Mouse (Mus musculus): ENCODE measurements around the gene Def8. TPM values are rescaled to one million over a fixed set of nuclear protein-coding genes. Genes with fewer than 3 reads are reported as not detected.

Gene Def8
- polyA plus RNA-seq, 1 experiment from 2014 or later = 20.6 TPM

GRCm38 (mm10) chr8:123441788-123442187 lies 18.5 kb downstream of the Def8 start:
- no peaks in the 10 kb centered on the region for H3K4me1 ChIP-seq (replicated peaks; ENCODE audit: control insufficient read depth, insufficient read depth)
- H3K27ac ChIP-seq (replicated peaks) = no peak overlapping the region
- no peaks in the 10 kb centered on the region for H3K9me3 ChIP-seq (ENCODE audit: control insufficient read depth, low read length)
- H3K4me2 ChIP-seq (replicated peaks; ENCODE audit: low read depth) = no peak overlapping the region
- H3K9ac ChIP-seq (ENCODE audit: low read length) = no peak overlapping the region
- H3K36me3 ChIP-seq (ENCODE audit: control insufficient read depth, insufficient read depth, low read length) = no peaks in the 10 kb centered on the region
- WGBS = 82% methylated on average over 2 of the region's 2 CpGs
- H3K4me3 ChIP-seq (ENCODE audit: low read depth, low read length) = no peak overlapping the region
- DNase-seq (ENCODE audit: low spot score) (no peak), ATAC-seq (ENCODE audit: low FRiP score, low TSS enrichment) (no peak)
- H3K27me3 ChIP-seq (ENCODE audit: control insufficient read depth, insufficient read depth, low read length) = no peaks in the 10 kb centered on the region
- TF ChIP-seq CTCF (IDR thresholded peaks at IDR 0.05; ENCODE audit: low read depth) (no peak), EP300 (optimal IDR thresholded peaks at IDR 0.05) (no peak)

- WGBS = 86% methylated on average over 5 of the region's 5 CpGs
- ATAC-seq (ENCODE audit: low FRiP score, low TSS enrichment) = no peak
- Histone ChIP-seq H3K4me1 (replicated peaks; ENCODE audit: control insufficient read depth, insufficient read depth) (no peaks in the 10 kb centered on the region), H3K36me3 (ENCODE audit: control insufficient read depth, insufficient read depth, low read length) (no peaks in the 10 kb centered on the region), H3K27me3 (ENCODE audit: control insufficient read depth, insufficient read depth, low read length) (no peaks in the 10 kb centered on the region), H3K27ac (replicated peaks) (peak overlapping the region; percentile 69; the same call in 1 of the 2 replicates), H3K9ac (ENCODE audit: low read length) (no peak overlapping the region), H3K9me3 (ENCODE audit: control insufficient read depth, low read length) (no peaks in the 10 kb centered on the region), H3K4me2 (replicated peaks; ENCODE audit: low read depth) (0 out of 2 replicates have a peak overlapping the region, but pooled peaks have one; percentile 77), H3K4me3 (ENCODE audit: low read depth, low read length) (peak overlapping the region; percentile 79; the same call in 1 of the 2 replicates)
- no peak for DNase-seq (ENCODE audit: low spot score)
- TF ChIP-seq CTCF (IDR thresholded peaks at IDR 0.05; ENCODE audit: low read depth) (no peak), EP300 (optimal IDR thresholded peaks at IDR 0.05) (no peak)
These were observed 19.0 kb downstream of the Def8 start for GRCm38 (mm10) chr8:123442351-123442750.

GRCm38 (mm10) chr8:123442871-123443575 lies 19.7 kb downstream of the Def8 start:
- Histone ChIP-seq H3K36me3 (ENCODE audit: control insufficient read depth, insufficient read depth, low read length) (no peaks in the 10 kb centered on the region), H3K9ac (ENCODE audit: low read length) (peak overlapping the region; percentile 88), H3K4me2 (replicated peaks; ENCODE audit: low read depth) (peak overlapping the region; percentile 77), H3K27ac (replicated peaks) (peak overlapping the region; percentile 69), H3K4me3 (ENCODE audit: low read depth, low read length) (peak overlapping the region; percentile 79), H3K27me3 (ENCODE audit: control insufficient read depth, insufficient read depth, low read length) (no peaks in the 10 kb centered on the region), H3K9me3 (ENCODE audit: control insufficient read depth, low read length) (no peaks in the 10 kb centered on the region), H3K4me1 (replicated peaks; ENCODE audit: control insufficient read depth, insufficient read depth) (no peaks in the 10 kb centered on the region)
- WGBS = 2% methylated on average over 41 of the region's 41 CpGs
- TF ChIP-seq CTCF (IDR thresholded peaks at IDR 0.05; ENCODE audit: low read depth) (peak; percentile 73), EP300 (optimal IDR thresholded peaks at IDR 0.05) (no peak)
- ATAC-seq (ENCODE audit: low FRiP score, low TSS enrichment) (peak; percentile 94), DNase-seq (ENCODE audit: low spot score) (peak; percentile 94)

- Histone ChIP-seq H3K4me3 (ENCODE audit: low read depth, low read length) (peak overlapping the region; percentile 79), H3K9ac (ENCODE audit: low read length) (peak overlapping the region; percentile 88), H3K9me3 (ENCODE audit: control insufficient read depth, low read length) (no peaks in the 10 kb centered on the region), H3K27ac (replicated peaks) (peak overlapping the region; percentile 69), H3K27me3 (ENCODE audit: control insufficient read depth, insufficient read depth, low read length) (no peaks in the 10 kb centered on the region), H3K4me1 (replicated peaks; ENCODE audit: control insufficient read depth, insufficient read depth) (no peaks in the 10 kb centered on the region), H3K36me3 (ENCODE audit: control insufficient read depth, insufficient read depth, low read length) (no peaks in the 10 kb centered on the region), H3K4me2 (replicated peaks; ENCODE audit: low read depth) (peak overlapping the region; percentile 77)
- DNase-seq (ENCODE audit: low spot score) (peak; percentile 23), ATAC-seq (ENCODE audit: low FRiP score, low TSS enrichment) (no peak)
- no peak for TF ChIP-seq EP300 (optimal IDR thresholded peaks at IDR 0.05)
- no peak for TF ChIP-seq CTCF (IDR thresholded peaks at IDR 0.05; ENCODE audit: low read depth)
- WGBS = 25% methylated on average over 4 of the region's 4 CpGs
These were observed 20.2 kb downstream of the Def8 start for GRCm38 (mm10) chr8:123443576-123443921.

- no peak overlapping the region; the same call in 1 of the 2 replicates for H3K4me2 ChIP-seq (replicated peaks; ENCODE audit: low read depth)
These were observed 20.8 kb downstream of the Def8 start for GRCm38 (mm10) chr8:123444131-123444530.

GRCm38 (mm10) chr8:123445981-123446380 lies 22.7 kb downstream of the Def8 start:
- no peak for DNase-seq (ENCODE audit: low spot score)
- Histone ChIP-seq H3K4me2 (replicated peaks; ENCODE audit: low read depth) (no peak overlapping the region), H3K27ac (replicated peaks) (0 out of 2 replicates have a peak overlapping the region, but pooled peaks have one; percentile 13), H3K9ac (ENCODE audit: low read length) (no peak overlapping the region), H3K27me3 (ENCODE audit: control insufficient read depth, insufficient read depth, low read length) (no peaks in the 10 kb centered on the region), H3K9me3 (ENCODE audit: control insufficient read depth, low read length) (no peaks in the 10 kb centered on the region), H3K36me3 (ENCODE audit: control insufficient read depth, insufficient read depth, low read length) (no peaks in the 10 kb centered on the region), H3K4me1 (replicated peaks; ENCODE audit: control insufficient read depth, insufficient read depth) (no peaks in the 10 kb centered on the region), H3K4me3 (ENCODE audit: low read depth, low read length) (no peak overlapping the region)
- ATAC-seq (ENCODE audit: low FRiP score, low TSS enrichment) = no peak
- no peak for TF ChIP-seq EP300 (optimal IDR thresholded peaks at IDR 0.05)
- TF ChIP-seq CTCF (IDR thresholded peaks at IDR 0.05; ENCODE audit: low read depth) = no peak
- 80% methylated on average over 10 of the region's 10 CpGs for WGBS

More at GRCm38 (mm10) chr8:123444131-123444530, 20.8 kb downstream of the Def8 start:
- peak overlapping the region; percentile 46; the same call in 1 of the 2 replicates for H3K27ac ChIP-seq (replicated peaks)
- DNase-seq (ENCODE audit: low spot score) (no peak), ATAC-seq (ENCODE audit: low FRiP score, low TSS enrichment) (no peak)
- no peak overlapping the region for H3K4me3 ChIP-seq (ENCODE audit: low read depth, low read length)
- H3K9me3 ChIP-seq (ENCODE audit: control insufficient read depth, low read length) = no peaks in the 10 kb centered on the region
- TF ChIP-seq CTCF (IDR thresholded peaks at IDR 0.05; ENCODE audit: low read depth) = no peak
- no peak for TF ChIP-seq EP300 (optimal IDR thresholded peaks at IDR 0.05)
- H3K36me3 ChIP-seq (ENCODE audit: control insufficient read depth, insufficient read depth, low read length) = no peaks in the 10 kb centered on the region
- H3K9ac ChIP-seq (ENCODE audit: low read length) = no peak overlapping the region
- H3K27me3 ChIP-seq (ENCODE audit: control insufficient read depth, insufficient read depth, low read length) = no peaks in the 10 kb centered on the region
- WGBS = 78% methylated on average over 6 of the region's 6 CpGs
- H3K4me1 ChIP-seq (replicated peaks; ENCODE audit: control insufficient read depth, insufficient read depth) = no peaks in the 10 kb centered on the region

All from stomach, postnatal 0 days (tissue).